Mouse (Mus musculus) embryonic facial prominence, embryonic 11.5 days (tissue): ENCODE data around the gene Zbtb11. TPM values are rescaled to one million over a fixed set of nuclear protein-coding genes. Genes with fewer than 3 reads are reported as not detected.

ENCODE experiments used
- ATAC-seq: fragments of 200-750 bp; cut with Nextera tagmentation; replicated peaks from 2 replicates; pipeline ENCODE4 v1.8.0; 2017; ENCODE audit warnings: low read depth; ENCODE audit not compliant: insufficient number of reproducible peaks, low FRiP score, low TSS enrichment
- DNase-seq: peaks from one replicate; pipeline ENCODE4 v3.0.0-alpha.2; 2015; ENCODE audit warnings: low spot score
- H3K27ac ChIP-seq: fragments of 300-500 bp; sonication (generic); replicated peaks from 2 replicates; pipeline ENCODE4 v1.5.1; 2014; ENCODE audit warnings: mild to moderate bottlenecking, low read depth, low read length, control low read depth
- H3K27me3 ChIP-seq: fragments of 300-500 bp; sonication (generic); 2 replicates; pipeline ENCODE4 v1.6.1; 2014; ENCODE audit warnings: mild to moderate bottlenecking, low read length, moderate library complexity, mixed read lengths; ENCODE audit not compliant: control insufficient read depth, insufficient read depth
- H3K36me3 ChIP-seq: fragments of 300-500 bp; sonication (generic); replicated peaks from 2 replicates; pipeline ENCODE4 v1.6.1; 2014; ENCODE audit warnings: low read depth, mild to moderate bottlenecking, low read length, moderate library complexity, mixed read lengths; ENCODE audit not compliant: control insufficient read depth, insufficient read depth
- H3K4me1 ChIP-seq: fragments of 300-500 bp; sonication (generic); 2 replicates; pipeline ENCODE4 v1.6.1; 2014; ENCODE audit warnings: low read length, mixed read lengths; ENCODE audit not compliant: control insufficient read depth, insufficient read depth
- H3K4me2 ChIP-seq: fragments of 300-500 bp; sonication (generic); 2 replicates; pipeline ENCODE4 v1.6.1; 2014; ENCODE audit warnings: low read depth, mild to moderate bottlenecking, control low read depth, low read length, moderate library complexity
- H3K4me3 ChIP-seq: fragments of 300-500 bp; sonication (generic); 2 replicates; pipeline ENCODE4 v1.5.1; 2014; ENCODE audit warnings: low read depth, low read length, control low read depth
- H3K9ac ChIP-seq: fragments of 300-500 bp; sonication (generic); replicated peaks from 2 replicates; pipeline ENCODE4 v1.6.1; 2014; ENCODE audit warnings: mild to moderate bottlenecking, control low read depth, low read length
- H3K9me3 ChIP-seq: fragments of 300-500 bp; sonication (generic); replicated peaks from 2 replicates; pipeline ENCODE4 v1.6.1; 2016; ENCODE audit warnings: mild to moderate bottlenecking, low read length, inconsistent platforms, mixed read lengths; ENCODE audit not compliant: control insufficient read depth
- WGBS: fragments of 180-500 bp; shearing (Covaris S2); extraction: QIAGEN DNeasy Blood & Tissue Kit; methylation state at CpG from one replicate; pipeline ENCODE4 v1.1.7; 2014; 5-methylcytosine and 5-hydroxymethylcytosine counted together
- polyA plus RNA-seq: library from polyadenylated mRNA; unstranded; fragments of >200 nt; fragmentation: Nextera tagmentation; extraction: Ambion mirVana; gene quantifications from 2 replicates; pipeline ENCODE4 v1.2.1, GENCODE M21; 2014

The Zbtb11 gene
- polyA plus RNA-seq, 1 experiment from 2014 or later: 19.0 TPM

DNA sequence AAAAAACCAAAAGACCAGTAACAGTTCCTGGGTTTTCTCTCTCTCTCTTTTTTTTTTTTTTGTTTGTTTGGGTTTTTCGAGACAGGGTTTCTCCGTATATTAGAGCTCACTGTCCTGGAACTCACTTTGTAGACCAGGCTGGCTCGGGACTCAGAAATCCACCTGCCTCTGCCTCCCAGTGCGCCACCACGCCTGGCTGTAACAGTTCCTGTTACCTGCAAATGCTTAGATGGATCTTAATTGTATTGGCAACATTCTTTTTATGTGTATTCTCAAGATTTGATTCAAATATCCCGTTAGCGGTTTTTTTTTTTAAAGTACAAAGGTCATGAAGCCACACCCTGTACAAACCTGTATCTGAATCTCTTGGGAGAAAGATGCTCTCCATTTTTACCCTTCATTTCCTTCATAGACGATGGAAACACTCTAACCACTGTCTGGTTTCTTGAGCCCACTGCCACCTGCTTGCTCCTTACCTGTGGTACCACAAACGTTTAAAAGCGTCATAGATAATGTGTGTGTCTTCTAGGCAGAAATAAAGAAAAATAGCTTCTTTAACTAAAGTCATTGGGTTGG lies 969 bp upstream of the Zbtb11 start:
- Histone ChIP-seq H3K9ac (peak overlapping the region; percentile 44), H3K4me1 (no peaks in the 10 kb centered on the region), H3K4me3 (peak overlapping the region; percentile 100), H3K36me3 (peaks cover 6% of the 10 kb centered on the region), H3K27me3 (no peaks in the 10 kb centered on the region), H3K9me3 (no peaks in the 10 kb centered on the region), H3K4me2 (peak overlapping the region; percentile 37), H3K27ac (no peak overlapping the region)
- 57% methylated on average over 10 of the region's 10 CpGs for WGBS
- DNase-seq (no peak), ATAC-seq (no peak)

DNA sequence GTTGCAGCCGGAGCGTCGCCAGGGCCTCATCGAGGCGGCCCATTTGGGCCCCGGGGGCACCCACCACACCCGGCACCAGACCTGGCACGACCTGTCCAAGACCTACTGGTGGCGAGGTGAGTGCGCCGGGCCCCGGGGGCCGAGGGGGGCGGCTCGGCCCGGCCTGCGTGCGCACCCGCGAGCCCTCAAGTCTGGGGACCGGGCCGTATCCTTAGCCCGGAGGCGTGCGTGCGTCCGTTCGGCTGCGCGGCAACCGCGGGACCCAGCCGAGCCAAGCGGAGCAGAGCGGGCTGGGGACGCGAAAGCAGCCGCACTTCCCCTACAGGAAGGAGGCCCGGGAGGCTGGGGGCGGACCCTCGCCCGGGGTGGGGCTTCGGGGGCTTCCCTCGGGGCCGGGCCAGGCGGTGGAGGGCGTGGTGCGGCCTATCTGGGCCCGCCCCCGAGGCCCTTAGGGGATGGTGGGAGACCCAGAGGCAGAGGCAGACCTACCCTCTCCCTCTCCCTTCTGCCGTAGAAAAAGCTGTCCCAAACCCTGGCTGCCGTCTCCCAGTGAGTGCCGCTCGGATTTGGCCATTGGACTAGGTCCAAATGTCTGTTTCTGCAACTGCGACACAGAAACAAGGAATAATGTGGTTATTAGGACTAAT lies 696 bp downstream of the Zbtb11 start:
- Histone ChIP-seq H3K27ac (peak overlapping the region; percentile 82), H3K9me3 (no peaks in the 10 kb centered on the region), H3K9ac (peak overlapping the region; percentile 86), H3K4me2 (peak overlapping the region; percentile 54), H3K27me3 (no peaks in the 10 kb centered on the region), H3K36me3 (peaks cover 6% of the 10 kb centered on the region), H3K4me3 (peak overlapping the region; percentile 100), H3K4me1 (no peaks in the 10 kb centered on the region)
- peak; percentile 90 for DNase-seq
- 0% methylated on average over 45 of the region's 55 CpGs for WGBS
- peak; percentile 82 for ATAC-seq

DNA sequence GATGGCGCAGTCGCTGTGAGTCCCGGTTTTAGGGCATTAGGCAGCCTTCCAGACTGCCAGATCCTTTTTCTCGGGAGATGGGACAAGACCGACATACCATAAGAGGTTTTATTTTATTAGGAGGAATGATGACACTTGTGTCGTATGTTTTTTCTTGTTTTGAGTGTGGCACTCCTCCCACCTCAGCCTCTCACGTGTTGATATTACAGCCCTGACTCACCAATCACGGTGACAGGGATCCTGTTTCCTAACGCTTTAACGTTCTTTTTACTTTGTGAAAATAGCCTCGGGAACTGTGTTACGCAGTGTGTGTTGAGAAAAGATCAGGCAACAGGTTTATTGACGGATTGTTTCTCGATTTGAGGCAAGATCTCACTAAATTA lies 1.2 kb downstream of the Zbtb11 start:
- Histone ChIP-seq H3K4me2 (peak overlapping the region; percentile 54), H3K36me3 (peaks cover 6% of the 10 kb centered on the region), H3K27me3 (no peaks in the 10 kb centered on the region), H3K4me3 (peak overlapping the region; percentile 100), H3K9me3 (no peaks in the 10 kb centered on the region), H3K27ac (no peak overlapping the region), H3K9ac (peak overlapping the region; percentile 86), H3K4me1 (no peaks in the 10 kb centered on the region)
- DNase-seq (peak; percentile 46), ATAC-seq (no peak)
- WGBS: 7% methylated on average over 14 of the region's 14 CpGs

DNA sequence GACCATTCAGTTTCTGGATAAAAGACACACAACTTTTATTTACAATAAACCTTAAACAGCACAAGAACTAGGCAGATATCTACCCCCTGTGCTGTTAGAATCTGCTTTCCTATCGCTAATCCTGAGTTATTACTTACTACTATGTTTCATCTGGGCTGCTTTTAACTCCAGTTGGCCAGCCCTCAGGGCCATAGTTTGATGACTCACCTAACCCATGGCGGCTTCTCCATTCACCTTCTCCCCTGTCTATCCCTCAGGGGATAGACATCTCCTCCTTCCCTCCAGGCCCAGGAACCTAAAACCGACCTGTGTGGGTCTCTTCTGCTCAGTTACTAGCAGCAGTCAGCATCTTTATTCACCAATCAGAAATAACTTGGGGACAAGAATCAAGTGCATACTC lies 12.3 kb downstream of the Zbtb11 start:
- no peaks in the 10 kb centered on the region for H3K4me1 ChIP-seq
- DNase-seq (no peak), ATAC-seq (no peak)
- H3K27me3 ChIP-seq: no peaks in the 10 kb centered on the region
- H3K27ac ChIP-seq: no peak overlapping the region
- no peaks in the 10 kb centered on the region for H3K9me3 ChIP-seq
- no peaks in the 10 kb centered on the region for H3K36me3 ChIP-seq
- no peak overlapping the region for H3K4me2 ChIP-seq
- 90% methylated on average over 3 of the region's 3 CpGs for WGBS
- H3K4me3 ChIP-seq: no peak overlapping the region
- no peak overlapping the region for H3K9ac ChIP-seq

DNA sequence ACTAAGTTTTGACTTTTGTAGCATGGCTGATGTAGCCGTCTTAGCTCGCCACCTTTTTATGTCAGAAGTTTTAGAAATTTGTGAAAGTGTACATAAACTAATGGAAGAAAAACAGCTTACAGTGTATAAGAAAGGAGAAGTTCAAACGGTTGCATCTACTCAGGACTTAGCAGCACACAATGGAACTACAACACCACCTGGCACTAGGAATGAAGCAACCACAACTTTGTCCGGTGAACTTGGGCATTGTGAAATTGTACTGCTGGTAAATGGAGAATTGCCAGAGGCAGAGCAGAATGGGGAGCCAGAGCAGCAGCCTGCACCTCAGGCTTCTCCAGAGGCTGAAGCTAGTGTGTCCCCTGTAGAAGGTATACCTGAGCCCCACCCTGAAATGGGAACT lies 16.6 kb downstream of the Zbtb11 start:
- Histone ChIP-seq H3K9ac (no peak overlapping the region), H3K27ac (no peak overlapping the region), H3K9me3 (no peaks in the 10 kb centered on the region), H3K27me3 (no peaks in the 10 kb centered on the region), H3K4me1 (no peaks in the 10 kb centered on the region), H3K36me3 (no peaks in the 10 kb centered on the region), H3K4me2 (no peak overlapping the region), H3K4me3 (no peak overlapping the region)
- 94% methylated on average over 4 of the region's 4 CpGs for WGBS
- DNase-seq (no peak), ATAC-seq (no peak)

DNA sequence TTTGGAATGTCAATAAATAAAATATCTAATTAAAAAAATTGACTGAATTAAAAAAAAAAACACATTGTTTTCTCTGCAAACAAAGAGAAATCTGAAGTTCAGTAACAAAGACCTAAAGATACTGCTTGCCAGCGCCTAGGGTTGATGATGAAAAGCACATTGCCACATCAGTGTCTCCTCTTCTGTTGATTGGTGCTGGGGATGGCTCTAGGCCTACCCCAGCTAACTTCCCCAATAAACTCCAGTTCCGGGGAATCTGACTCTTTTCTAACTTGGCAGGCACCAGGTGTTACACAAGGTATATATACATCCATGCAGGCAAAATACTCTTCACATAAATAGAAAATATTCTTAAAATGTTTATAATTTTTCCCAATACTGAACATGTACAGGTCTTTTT lies 20.6 kb downstream of the Zbtb11 start:
- Histone ChIP-seq H3K27ac (no peak overlapping the region), H3K36me3 (no peaks in the 10 kb centered on the region), H3K9me3 (no peaks in the 10 kb centered on the region), H3K27me3 (no peaks in the 10 kb centered on the region), H3K4me2 (no peak overlapping the region), H3K4me3 (no peak overlapping the region), H3K9ac (no peak overlapping the region), H3K4me1 (no peaks in the 10 kb centered on the region)
- ATAC-seq (no peak), DNase-seq (no peak)
- WGBS: 88% methylated on average over 2 of the region's 2 CpGs

DNA sequence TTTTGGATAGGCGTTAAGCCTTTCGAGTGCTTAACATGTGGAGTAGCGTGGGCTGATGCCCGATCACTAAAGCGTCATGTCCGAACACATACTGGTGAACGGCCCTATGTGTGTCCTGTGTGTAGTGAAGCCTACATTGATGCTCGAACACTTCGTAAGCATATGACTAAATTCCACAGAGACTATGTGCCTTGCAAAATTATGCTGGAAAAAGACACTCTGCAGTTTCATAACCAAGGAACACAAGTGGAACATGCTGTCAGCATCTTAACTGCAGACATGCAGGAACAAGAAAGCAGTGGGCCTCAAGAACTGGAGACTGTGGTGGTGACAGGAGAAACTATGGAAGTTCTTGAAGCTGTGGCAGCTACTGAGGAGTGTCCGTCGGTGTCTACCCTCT lies 33.1 kb downstream of the Zbtb11 start:
- H3K4me1 ChIP-seq: no peaks in the 10 kb centered on the region
- no peak overlapping the region for H3K4me2 ChIP-seq
- no peaks in the 10 kb centered on the region for H3K9me3 ChIP-seq
- H3K4me3 ChIP-seq: no peak overlapping the region
- no peak overlapping the region for H3K9ac ChIP-seq
- no peak overlapping the region for H3K27ac ChIP-seq
- ATAC-seq (no peak), DNase-seq (no peak)
- WGBS: 93% methylated on average over 11 of the region's 11 CpGs
- peaks cover 2% of the 10 kb centered on the region; the same call in 1 of the 2 replicates for H3K36me3 ChIP-seq
- no peaks in the 10 kb centered on the region for H3K27me3 ChIP-seq

DNA sequence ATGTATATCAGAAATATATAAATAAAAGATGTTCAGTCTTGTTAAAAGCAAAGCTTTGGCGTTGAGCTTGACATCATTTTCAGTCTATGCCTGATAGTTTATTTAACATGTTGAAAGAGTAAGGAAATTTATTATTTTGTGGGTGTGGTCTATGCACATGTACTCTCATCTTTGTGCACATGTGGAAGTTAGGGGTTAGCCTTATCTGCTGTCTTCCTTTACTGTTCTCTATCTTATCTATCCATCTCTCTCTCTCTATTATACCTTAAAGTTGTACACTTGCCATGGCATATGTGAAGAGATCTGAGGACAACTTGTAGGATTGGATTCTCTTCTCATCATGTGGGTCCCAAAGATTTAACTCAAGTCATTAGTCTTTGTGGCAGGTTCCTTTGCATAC lies 35.2 kb downstream of the Zbtb11 start:
- peaks cover 2% of the 10 kb centered on the region; the same call in 1 of the 2 replicates for H3K36me3 ChIP-seq
- ATAC-seq (no peak), DNase-seq (no peak)
- H3K4me2 ChIP-seq: no peak overlapping the region
- H3K4me1 ChIP-seq: no peaks in the 10 kb centered on the region
- H3K27me3 ChIP-seq: no peaks in the 10 kb centered on the region
- no peaks in the 10 kb centered on the region for H3K9me3 ChIP-seq
- no peak overlapping the region for H3K9ac ChIP-seq
- 90% methylated on average over 1 of the region's 1 CpGs for WGBS
- no peak overlapping the region for H3K27ac ChIP-seq
- no peak overlapping the region for H3K4me3 ChIP-seq
